In genomic region chr6:122601031-122601430, GRCm38 (mm10) we compare ENCODE assay signal across 21 mouse cellular contexts. TPM values are rescaled to one million over a fixed set of nuclear protein-coding genes. Genes with fewer than 3 reads are reported as not detected.
"Had no signal": no experiment of that assay in that cellular context is flagged by ENCODE, and none has a peak within 500 bp of the region (broad histone marks: within the 10 kb centered on the region; RNA-seq: fewer than 3 reads in every experiment).

No protein-coding gene starts in this region.

- DNase-seq: kidney, adult 8-10 months; kidney, postnatal 36 days; layer of hippocampus, adult 9-11 months; lung, adult 2 months; lung, postnatal 4 days; right cerebral cortex, adult 18-20 months; right cerebral cortex, postnatal 4 days; thymus, postnatal 36 days had no signal

- H3K4me3 ChIP-seq: limb, embryonic 12.5 days; midbrain, embryonic 13.5 days; neural tube, embryonic 15.5 days had no signal

- H3K4me1 ChIP-seq: limb, embryonic 12.5 days had no signal

- H3K27ac ChIP-seq: kidney, postnatal 0 days; limb, embryonic 12.5 days; liver, embryonic 14.5 days; midbrain, embryonic 13.5 days; neural tube, embryonic 15.5 days had no signal

- H3K36me3 ChIP-seq: limb, embryonic 12.5 days; midbrain, embryonic 13.5 days; neural tube, embryonic 15.5 days had no signal

- H3K4me2 ChIP-seq: limb, embryonic 12.5 days; midbrain, embryonic 13.5 days; neural tube, embryonic 15.5 days had no signal

- H3K27me3 ChIP-seq: limb, embryonic 12.5 days; midbrain, embryonic 13.5 days; neural tube, embryonic 15.5 days had no signal

- ATAC-seq: inflammation-experienced regulatory T-cells, adult 6 months; intestine, postnatal 0 days; lung, postnatal 0 days; midbrain, embryonic 13.5 days had no signal

- H3K9me3 ChIP-seq: limb, embryonic 12.5 days; midbrain, embryonic 13.5 days; neural tube, embryonic 15.5 days had no signal

- H3K9ac ChIP-seq: limb, embryonic 12.5 days; liver, embryonic 14.5 days; midbrain, embryonic 13.5 days; neural tube, embryonic 15.5 days had no signal

RNA-seq across cellular contexts. Expression of gene Gdf3, which starts 8.9 kb away (rescaled TPM):
- total RNA-seq: layer of hippocampus, adult 18-20 months; left cerebral cortex, postnatal 36 days; midbrain, postnatal 0 days had no signal
- polyA plus RNA-seq: inflammation-experienced regulatory T-cells, adult 6 months; kidney, postnatal 0 days; limb, embryonic 12.5 days; lung, adult 2 months; lung, postnatal 0 days; midbrain, postnatal 0 days had no signal

RNA-seq across cellular contexts. Expression of gene Dppa3, which starts 25.2 kb away (rescaled TPM):
- total RNA-seq: layer of hippocampus, adult 18-20 months; left cerebral cortex, postnatal 36 days; midbrain, postnatal 0 days had no signal
- polyA plus RNA-seq: inflammation-experienced regulatory T-cells, adult 6 months; intestine, postnatal 0 days; kidney, postnatal 0 days; limb, embryonic 12.5 days; liver, embryonic 14.5 days; lung, adult 2 months; lung, postnatal 0 days; midbrain, embryonic 13.5 days; midbrain, postnatal 0 days; neural tube, embryonic 11.5 days; neural tube, embryonic 15.5 days; stomach, embryonic 16.5 days had no signal

RNA-seq across cellular contexts. Expression of gene Aicda, which starts 47.4 kb away (rescaled TPM):
- total RNA-seq: layer of hippocampus, adult 18-20 months; left cerebral cortex, postnatal 36 days had no signal
- polyA plus RNA-seq: intestine, postnatal 0 days; kidney, postnatal 0 days; liver, embryonic 14.5 days; lung, adult 2 months; neural tube, embryonic 11.5 days had no signal
